Mouse (Mus musculus): Measurements from ENCODE around the gene Rps6kb2. TPM values are rescaled to one million over a fixed set of nuclear protein-coding genes. Genes with fewer than 3 reads are reported as not detected.

Gene Rps6kb2
- total RNA-seq, 1 experiment from 2014 or later: 45.2 TPM

DNA sequence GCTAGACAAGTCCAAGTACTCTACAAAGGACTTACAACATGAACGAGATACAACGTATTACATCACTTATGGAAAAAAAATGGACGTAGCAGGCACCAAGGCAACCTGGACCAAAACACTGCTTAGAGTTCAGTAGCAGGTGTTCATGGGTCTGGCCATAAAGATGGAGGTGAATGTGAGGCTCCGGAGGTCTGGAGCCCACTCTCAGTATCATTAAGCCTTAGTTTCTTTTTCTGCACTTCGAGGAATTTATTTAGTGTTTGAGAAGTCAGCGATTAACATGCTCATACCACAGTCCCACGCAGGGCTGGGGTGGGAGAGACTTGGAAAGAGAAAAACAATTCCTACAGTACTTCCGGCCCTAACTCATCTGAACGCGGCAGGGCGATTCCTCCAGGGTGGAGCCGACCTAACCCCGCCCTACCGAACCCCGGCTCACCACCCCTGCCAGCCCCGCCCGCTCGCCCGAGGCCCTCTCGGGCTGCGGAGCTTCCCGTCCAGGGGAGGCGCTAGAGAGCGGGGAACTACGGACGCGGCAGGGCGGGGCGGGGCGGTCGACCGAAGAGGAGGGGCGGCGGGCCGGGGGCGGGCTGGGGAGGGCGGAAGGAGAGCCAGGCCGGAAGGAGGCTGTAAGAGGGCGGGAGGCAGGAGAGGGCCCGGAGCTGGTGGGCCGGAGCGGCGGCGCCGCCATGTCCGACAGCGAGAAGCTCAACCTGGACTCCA, 28.5 kb upstream of the Rps6kb2 start, which contains the start of gene Ppp1ca:
Gene Ppp1ca, plus strand, starts transcription at position 538 of the 723 bp plus-strand sequence.
- peak; percentile 76 for ATAC-seq (ENCODE audit: extremely low read depth, insufficient number of reproducible peaks, low FRiP score, poor library complexity, severe bottlenecking)

DNA sequence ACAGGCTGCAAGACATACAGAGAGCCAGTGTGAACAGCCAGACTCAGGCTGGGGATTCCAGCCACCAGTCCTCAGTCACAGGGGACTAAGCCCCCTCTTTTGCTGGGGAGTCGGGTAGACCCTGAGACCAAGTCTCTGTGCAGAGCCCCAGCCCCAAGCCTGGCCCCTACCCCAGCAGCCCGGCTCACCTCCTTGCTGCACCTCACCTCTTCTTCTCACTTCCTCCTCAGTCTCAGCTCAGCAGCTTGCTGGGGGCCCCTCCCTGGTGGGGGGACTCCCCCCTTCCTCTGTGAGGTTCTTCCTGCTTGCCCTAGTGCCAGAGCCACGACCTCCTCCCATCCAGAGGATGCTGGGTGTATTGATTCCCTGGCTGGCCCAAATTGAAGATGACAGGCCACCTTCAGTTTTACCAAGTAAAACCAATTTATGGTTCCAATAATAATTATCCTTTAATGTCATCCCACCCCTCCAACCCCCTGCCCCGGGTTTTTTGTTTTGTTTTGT, 27.7 kb upstream of the Rps6kb2 start, which contains the start of gene Tbc1d10c:
Gene Tbc1d10c, minus strand, starts transcription at position 454 of the 504 bp plus-strand sequence.
- peak; percentile 71 for ATAC-seq (ENCODE audit: extremely low read depth, insufficient number of reproducible peaks, low FRiP score, poor library complexity, severe bottlenecking)

DNA sequence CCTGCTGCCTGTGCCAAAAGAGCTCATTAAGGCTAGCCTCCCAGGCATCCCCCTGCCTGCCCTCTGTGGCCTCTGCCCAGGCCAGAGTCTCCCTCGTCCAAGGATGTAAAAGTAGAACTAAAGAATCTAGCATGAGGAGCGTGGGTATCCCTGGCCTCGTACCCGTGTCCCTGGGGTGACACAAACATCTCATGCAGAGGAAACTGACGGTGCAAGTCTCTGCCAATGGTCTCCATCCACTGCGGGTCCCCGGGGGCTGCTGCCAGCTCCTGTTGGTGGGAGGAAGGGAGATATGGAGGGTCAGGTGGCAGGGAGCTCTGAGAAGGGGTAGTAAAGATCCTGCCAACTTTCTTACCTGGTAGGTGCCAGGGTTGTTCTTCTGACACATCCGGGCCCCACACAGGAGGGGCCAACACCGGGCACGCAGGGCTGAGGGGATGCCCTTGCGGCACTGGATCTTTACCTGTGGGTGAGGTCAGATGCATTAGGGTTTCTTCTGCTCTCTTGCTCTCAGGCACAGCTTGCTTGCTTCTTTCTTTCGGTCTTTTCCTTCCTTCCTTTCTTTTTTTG, 26.0 kb upstream of the Rps6kb2 start:
- no peak for ATAC-seq (ENCODE audit: extremely low read depth, insufficient number of reproducible peaks, low FRiP score, poor library complexity, severe bottlenecking)

- ATAC-seq (ENCODE audit: extremely low read depth, insufficient number of reproducible peaks, low FRiP score, poor library complexity, severe bottlenecking): no peak
Observed at GRCm38 (mm10) chr19:4187303-4187702, 24.1 kb upstream of the Rps6kb2 start.

DNA sequence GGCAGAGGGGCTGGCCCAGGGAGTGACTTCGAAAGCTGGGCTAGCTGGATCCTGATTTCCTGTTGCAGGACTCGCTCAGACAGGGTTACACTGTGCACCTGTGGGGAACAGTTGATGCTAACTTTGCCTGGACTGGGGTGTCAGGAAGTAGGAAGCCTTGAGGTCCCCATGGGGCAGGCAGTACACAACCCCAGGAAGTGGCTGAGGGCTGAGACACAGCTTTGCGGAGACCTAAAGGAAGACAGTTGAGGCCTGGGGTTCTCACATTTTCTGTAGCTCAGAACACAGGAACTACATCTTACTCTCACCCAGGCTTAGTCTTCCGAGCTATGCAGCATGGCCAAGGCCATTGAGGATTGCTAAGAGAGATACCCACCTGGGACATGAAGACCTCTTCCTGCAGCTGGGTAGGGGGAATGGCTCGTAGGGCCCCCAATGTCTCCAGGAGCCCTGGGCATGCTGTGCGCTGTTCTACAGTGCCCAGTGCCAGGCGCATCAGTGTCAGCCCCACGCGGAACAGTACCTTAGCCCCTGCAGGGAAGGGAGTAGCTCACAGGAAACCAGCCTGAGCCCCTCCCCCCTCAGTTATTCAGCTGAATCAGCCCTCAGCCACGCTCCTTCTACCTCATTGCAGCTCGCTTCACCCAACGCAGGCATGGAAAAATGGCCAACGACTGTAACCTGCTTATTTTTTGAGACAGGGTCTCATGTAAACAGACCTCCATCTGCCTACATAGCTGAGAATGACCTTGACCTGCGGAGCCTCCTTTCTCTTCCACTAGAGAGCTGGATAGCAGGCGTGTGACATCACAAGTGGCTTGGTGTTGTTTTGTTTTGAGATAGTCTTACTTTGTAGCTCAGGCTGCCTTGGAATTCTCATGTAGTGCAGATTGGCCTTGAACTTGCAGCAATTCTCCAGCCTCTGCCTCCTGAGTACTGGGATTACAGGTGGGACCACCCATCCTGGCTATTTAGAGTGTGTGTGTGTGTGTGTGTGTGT, 22.1 kb upstream of the Rps6kb2 start:
- ATAC-seq (ENCODE audit: extremely low read depth, insufficient number of reproducible peaks, low FRiP score, poor library complexity, severe bottlenecking): peak; percentile 38

- no peak for ATAC-seq (ENCODE audit: extremely low read depth, insufficient number of reproducible peaks, low FRiP score, poor library complexity, severe bottlenecking)
Observed at GRCm38 (mm10) chr19:4183689-4184088, 20.5 kb upstream of the Rps6kb2 start.

- ATAC-seq (ENCODE audit: extremely low read depth, insufficient number of reproducible peaks, low FRiP score, poor library complexity, severe bottlenecking): peak; percentile 81
Observed at GRCm38 (mm10) chr19:4181892-4182291, 18.7 kb upstream of the Rps6kb2 start.

DNA sequence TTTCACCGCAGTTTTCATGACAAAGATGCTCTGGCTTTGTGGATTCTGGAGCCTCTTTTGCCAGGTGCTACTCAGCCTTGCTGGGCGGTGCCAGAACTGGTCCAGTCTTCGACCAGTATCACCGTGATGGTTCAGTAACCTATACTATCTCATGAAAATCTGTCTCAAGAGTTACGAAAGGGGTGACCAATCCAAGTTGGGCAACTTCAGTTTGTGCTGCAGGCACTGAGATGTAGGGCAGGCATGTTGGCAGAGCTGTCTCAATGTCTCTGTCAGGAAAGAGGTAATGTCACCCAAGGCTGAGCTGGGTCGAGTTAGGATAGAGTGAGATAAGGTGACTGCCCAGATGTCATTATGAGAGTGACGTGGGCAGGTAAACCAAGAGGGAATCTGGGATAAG, 17.3 kb upstream of the Rps6kb2 start:
- ATAC-seq (ENCODE audit: extremely low read depth, insufficient number of reproducible peaks, low FRiP score, poor library complexity, severe bottlenecking): 0 out of 2 replicates have a peak, but pooled peaks have one; percentile 6

DNA sequence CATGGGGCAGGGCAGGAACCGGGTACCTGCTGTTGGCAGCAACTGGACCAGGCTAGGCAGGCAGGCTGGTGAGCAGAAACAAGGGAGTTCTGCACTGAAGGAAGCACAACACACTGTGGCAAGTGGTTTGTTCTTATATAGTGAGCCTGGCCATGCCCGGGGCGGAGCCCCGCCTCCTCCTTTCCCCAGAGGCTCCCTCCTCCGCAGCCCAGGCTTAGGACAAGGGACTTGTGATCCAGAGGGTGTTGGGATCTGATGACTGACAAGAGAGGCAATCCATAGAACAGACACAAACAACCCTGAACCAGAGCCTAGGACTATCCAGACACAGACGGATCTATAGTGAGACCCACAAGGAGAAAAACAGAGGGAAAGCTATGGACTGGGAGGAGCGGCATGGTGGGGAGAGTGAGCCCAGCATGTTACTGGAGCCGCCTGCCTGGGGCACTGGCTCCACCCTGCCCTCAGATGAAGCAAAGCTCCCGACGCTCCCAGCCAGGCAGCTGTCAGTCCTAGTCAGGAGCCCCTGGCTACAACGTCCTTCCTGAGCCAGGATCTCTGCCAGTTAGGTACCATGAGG, 12.3 kb upstream of the Rps6kb2 start, which contains the start of gene Carns1:
Gene Carns1, minus strand, starts transcription at position 112 of the 580 bp plus-strand sequence.
- ATAC-seq (ENCODE audit: extremely low read depth, insufficient number of reproducible peaks, low FRiP score, poor library complexity, severe bottlenecking): no peak

- ATAC-seq (ENCODE audit: extremely low read depth, insufficient number of reproducible peaks, low FRiP score, poor library complexity, severe bottlenecking): no peak
Observed at GRCm38 (mm10) chr19:4172925-4173324, 9.8 kb upstream of the Rps6kb2 start.

DNA sequence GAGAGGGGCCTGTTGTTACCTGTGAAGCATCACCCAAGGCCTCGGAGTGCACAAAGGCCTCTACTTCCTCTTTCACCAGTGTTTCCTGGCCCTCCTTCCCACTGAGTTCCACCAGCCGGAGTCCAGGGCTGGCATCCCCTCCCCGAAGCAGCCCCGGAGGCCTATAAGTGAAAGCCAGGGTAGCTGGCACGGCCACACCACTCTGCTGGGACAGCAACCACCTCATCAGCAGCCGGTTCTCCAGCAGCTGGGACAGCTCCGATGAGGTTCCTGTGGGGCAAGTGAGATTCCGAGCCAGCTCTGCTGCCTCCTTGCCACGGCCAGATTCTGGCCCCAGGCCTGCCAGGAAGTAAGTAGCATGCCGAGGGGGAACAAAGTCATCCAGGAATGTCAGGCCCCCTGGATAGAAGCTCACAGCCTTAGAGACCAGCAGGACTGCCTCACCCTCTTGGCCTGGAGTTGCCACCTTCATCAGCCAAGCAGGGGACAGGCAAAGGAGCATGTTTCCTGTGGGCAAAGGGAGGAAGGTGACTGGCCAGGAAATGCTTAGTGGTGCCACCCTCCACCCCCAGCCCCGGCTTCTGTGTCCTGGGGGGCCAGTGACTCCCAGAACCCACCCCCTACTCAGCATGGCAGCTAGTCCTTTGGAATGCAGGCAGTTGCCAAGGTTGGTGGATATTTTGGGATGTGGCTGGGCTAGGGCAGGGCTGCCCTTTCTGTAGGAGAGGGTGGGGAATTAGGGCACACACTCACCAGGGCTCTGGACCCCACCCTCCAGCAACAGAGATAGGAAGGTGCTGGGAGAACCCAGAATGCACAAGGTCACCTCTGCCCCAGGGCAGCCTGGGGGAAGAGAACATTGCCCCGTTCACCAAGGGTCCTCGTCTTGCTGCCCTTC, 8.5 kb upstream of the Rps6kb2 start:
- peak; percentile 27 for ATAC-seq (ENCODE audit: extremely low read depth, insufficient number of reproducible peaks, low FRiP score, poor library complexity, severe bottlenecking)

DNA sequence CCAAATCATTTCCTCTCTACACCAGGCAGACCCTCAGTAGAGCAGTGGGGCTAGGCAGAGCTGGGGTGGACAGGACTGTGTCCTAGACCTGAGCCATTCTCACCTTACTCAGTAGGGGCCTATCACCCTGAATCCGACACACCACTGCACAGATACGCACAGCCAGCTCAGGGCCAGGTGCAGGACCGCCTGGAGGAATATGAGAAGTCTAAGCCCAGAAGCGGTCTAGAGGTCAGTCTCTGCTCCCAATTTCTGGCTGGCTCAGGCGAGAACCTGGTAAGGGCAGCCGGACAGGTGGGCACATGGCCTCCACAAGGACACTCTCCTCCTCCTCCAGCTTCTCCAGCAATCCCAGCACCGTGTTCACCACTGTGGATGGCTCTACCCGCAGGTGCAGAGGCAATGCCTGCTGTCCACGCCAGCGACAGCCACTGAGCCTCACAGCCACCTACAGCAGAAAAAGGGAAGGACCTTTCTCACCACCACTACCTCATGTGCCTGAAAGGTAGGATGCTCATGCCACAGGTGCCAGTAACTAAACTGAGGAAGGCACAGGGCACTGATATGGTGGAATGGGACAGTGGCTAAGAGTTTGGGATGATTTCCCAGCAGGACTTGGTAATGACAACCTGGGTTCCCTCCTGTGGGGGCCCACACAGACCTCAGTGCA, 7.7 kb upstream of the Rps6kb2 start:
- ATAC-seq (ENCODE audit: extremely low read depth, insufficient number of reproducible peaks, low FRiP score, poor library complexity, severe bottlenecking): no peak

GRCm38 (mm10) chr19:4169810-4170209, 6.7 kb upstream of the Rps6kb2 start:
- no peak for ATAC-seq (ENCODE audit: extremely low read depth, insufficient number of reproducible peaks, low FRiP score, poor library complexity, severe bottlenecking)

GRCm38 (mm10) chr19:4169378-4169784, 6.2 kb upstream of the Rps6kb2 start:
- peak; percentile 90 for ATAC-seq (ENCODE audit: extremely low read depth, insufficient number of reproducible peaks, low FRiP score, poor library complexity, severe bottlenecking)

GRCm38 (mm10) chr19:4166678-4167476, 3.7 kb upstream of the Rps6kb2 start:
- ATAC-seq (ENCODE audit: extremely low read depth, insufficient number of reproducible peaks, low FRiP score, poor library complexity, severe bottlenecking): no peak

GRCm38 (mm10) chr19:4164721-4165120, 1.6 kb upstream of the Rps6kb2 start:
- ATAC-seq (ENCODE audit: extremely low read depth, insufficient number of reproducible peaks, low FRiP score, poor library complexity, severe bottlenecking): no peak
